Mouse (Mus musculus): ENCODE measurements at regions not wholly inside any gene's neighbourhood (a gene's known extent, or its start where the extent isn't known, plus 50 kb on each side); places are given as distances from the start of the nearest gene placed in this dataset.
A peak's percentile ranks its signal among the peaks of the same experiment; 100 is the strongest.

- ATAC-seq (replicated peaks; ENCODE audit: insufficient number of reproducible peaks, low FRiP score, low TSS enrichment, poor library complexity, severe bottlenecking), result peak; percentile 69
Measured at GRCm38 (mm10) chrX:167101929-167102328, 107.2 kb downstream of the Tmsb4x start.

DNA sequence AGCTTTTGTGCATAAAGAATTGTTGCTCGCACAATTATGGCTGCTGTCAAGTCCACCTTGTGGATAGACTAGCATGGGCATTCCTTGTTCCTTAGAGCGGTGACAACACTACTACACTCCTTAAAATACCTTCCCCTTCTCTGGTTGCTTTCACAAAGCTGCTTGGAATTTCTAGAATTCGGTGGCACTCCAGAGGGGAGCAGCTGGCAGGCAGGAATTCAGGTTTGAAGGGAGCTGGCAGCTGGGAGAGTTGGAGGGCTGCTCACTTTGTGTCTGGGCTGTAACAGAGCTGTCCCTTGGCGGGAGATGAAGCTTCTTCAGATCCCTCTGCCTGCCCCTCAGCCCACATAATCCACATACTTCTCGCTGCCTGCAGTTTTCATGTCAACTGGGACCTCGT lies 109.7 kb downstream of the Tmsb4x start:
- no peak for ATAC-seq (replicated peaks; ENCODE audit: insufficient number of reproducible peaks, low FRiP score, low TSS enrichment, poor library complexity, severe bottlenecking)

DNA sequence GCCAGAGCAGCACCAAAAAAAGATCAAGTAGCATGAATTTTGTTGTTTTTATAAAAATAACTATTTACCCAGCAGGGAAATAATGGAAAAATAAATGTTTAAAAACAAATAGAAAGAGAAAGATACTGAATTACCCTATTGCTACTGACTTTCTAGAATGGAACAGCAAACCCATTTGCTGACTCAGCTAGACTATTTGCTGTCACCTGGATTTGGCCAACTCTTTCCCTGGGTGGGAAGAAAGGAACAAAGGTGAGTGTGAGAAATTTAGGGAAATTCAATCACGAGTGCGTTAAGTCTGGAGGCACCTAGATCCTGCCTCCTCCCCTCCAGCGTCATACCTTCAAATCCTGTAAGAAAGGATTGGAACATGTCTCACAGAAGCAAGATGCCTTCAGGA lies 110.2 kb downstream of the Tmsb4x start:
- no peak for ATAC-seq (replicated peaks; ENCODE audit: insufficient number of reproducible peaks, low FRiP score, low TSS enrichment, poor library complexity, severe bottlenecking)

GRCm38 (mm10) chrX:167091841-167092240 lies 117.3 kb downstream of the Tmsb4x start:
- ATAC-seq (replicated peaks; ENCODE audit: insufficient number of reproducible peaks, low FRiP score, low TSS enrichment, poor library complexity, severe bottlenecking), result peak; percentile 99

DNA sequence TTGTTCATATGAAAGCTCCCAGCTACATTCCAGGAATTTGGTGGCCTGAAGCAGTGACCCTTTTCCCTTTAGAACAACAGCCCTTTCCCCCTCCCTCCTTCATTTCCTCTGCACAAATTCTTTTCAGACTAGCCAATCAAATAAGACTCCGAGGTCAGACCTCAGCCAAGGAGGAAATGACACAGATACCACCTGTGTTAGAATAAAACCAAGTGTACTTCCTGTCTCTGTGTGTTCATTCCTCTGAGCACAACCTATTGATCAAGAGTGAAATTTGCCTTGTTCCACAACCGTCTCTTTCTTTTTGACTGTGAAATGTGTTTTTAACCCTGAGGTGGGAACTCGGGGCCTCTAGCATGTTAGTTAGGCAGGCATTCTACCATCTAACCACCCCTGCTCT lies 120.2 kb downstream of the Tmsb4x start:
- peak; percentile 48 for ATAC-seq (replicated peaks; ENCODE audit: insufficient number of reproducible peaks, low FRiP score, low TSS enrichment, poor library complexity, severe bottlenecking)

DNA sequence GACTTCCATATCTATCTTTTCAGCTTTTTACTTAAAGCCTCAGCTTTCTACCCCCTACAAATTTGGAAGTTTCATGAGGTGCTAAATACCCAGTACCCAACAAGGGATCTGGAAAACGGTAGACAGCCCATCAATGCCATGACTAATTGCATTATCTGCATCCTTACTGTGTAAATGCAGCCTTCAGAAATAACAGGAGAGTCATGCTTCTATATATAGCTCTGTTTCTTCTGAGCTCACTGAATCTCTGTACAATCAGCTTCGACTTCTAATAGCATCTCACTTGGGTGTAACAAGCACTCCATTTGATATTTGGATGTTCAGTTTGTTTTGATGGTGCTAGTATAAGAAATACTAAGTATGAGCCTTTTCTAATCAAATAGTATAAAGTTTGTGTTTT lies 120.7 kb downstream of the Tmsb4x start:
- no peak for ATAC-seq (replicated peaks; ENCODE audit: insufficient number of reproducible peaks, low FRiP score, low TSS enrichment, poor library complexity, severe bottlenecking)

GRCm38 (mm10) chrX:167080821-167081220 lies 128.3 kb downstream of the Tmsb4x start:
- no peak for ATAC-seq (replicated peaks; ENCODE audit: insufficient number of reproducible peaks, low FRiP score, low TSS enrichment, poor library complexity, severe bottlenecking)

- no peak for ATAC-seq (replicated peaks; ENCODE audit: insufficient number of reproducible peaks, low FRiP score, low TSS enrichment, poor library complexity, severe bottlenecking)
Measured at GRCm38 (mm10) chrX:167069075-167069474, 140.0 kb downstream of the Tmsb4x start.

- 0 out of 2 replicates have a peak, but pooled peaks have one; percentile 22 for ATAC-seq (replicated peaks; ENCODE audit: insufficient number of reproducible peaks, low FRiP score, low TSS enrichment, poor library complexity, severe bottlenecking)
Measured at GRCm38 (mm10) chrX:167067918-167068317, 141.2 kb downstream of the Tmsb4x start.

- no peak for ATAC-seq (replicated peaks; ENCODE audit: insufficient number of reproducible peaks, low FRiP score, low TSS enrichment, poor library complexity, severe bottlenecking)
Measured at GRCm38 (mm10) chrX:167063881-167064280, 145.2 kb downstream of the Tmsb4x start.

- ATAC-seq (replicated peaks; ENCODE audit: insufficient number of reproducible peaks, low FRiP score, low TSS enrichment, poor library complexity, severe bottlenecking), result no peak
Measured at GRCm38 (mm10) chrX:167052456-167052855, 156.7 kb downstream of the Tmsb4x start.

GRCm38 (mm10) chrX:167050066-167050465 lies 159.0 kb downstream of the Tmsb4x start:
- ATAC-seq (replicated peaks; ENCODE audit: insufficient number of reproducible peaks, low FRiP score, low TSS enrichment, poor library complexity, severe bottlenecking), result no peak

GRCm38 (mm10) chrX:167049191-167049968 lies 159.7 kb downstream of the Tmsb4x start:
- no peak for ATAC-seq (replicated peaks; ENCODE audit: insufficient number of reproducible peaks, low FRiP score, low TSS enrichment, poor library complexity, severe bottlenecking)

- ATAC-seq (replicated peaks; ENCODE audit: insufficient number of reproducible peaks, low FRiP score, low TSS enrichment, poor library complexity, severe bottlenecking), result no peak
Measured at GRCm38 (mm10) chrX:167037971-167038370, 171.1 kb downstream of the Tmsb4x start.

DNA sequence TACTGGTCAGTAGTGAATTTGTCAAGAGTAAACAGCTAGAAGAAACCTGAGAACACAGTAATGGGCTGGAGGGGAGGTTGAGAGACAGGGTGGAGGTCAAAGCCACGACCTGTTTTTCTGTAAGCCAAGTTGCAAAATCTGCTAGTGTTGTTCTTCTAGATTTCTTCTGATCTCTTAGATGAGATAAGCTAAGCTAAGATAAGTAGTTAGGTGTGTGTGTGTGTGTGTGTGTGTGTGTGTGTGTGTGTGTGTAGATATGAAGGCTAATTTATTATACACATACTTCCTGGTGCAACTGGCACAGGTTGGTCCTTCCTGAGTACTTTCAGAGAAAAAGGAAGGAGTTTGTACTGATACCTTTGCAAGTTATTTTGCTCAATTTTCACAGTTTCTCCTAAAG lies 172.8 kb downstream of the Tmsb4x start:
- ATAC-seq (replicated peaks; ENCODE audit: insufficient number of reproducible peaks, low FRiP score, low TSS enrichment, poor library complexity, severe bottlenecking), result no peak

GRCm38 (mm10) chrX:167035639-167036038 lies 173.5 kb downstream of the Tmsb4x start:
- no peak for ATAC-seq (replicated peaks; ENCODE audit: insufficient number of reproducible peaks, low FRiP score, low TSS enrichment, poor library complexity, severe bottlenecking)

- ATAC-seq (replicated peaks; ENCODE audit: insufficient number of reproducible peaks, low FRiP score, low TSS enrichment, poor library complexity, severe bottlenecking), result no peak
Measured at GRCm38 (mm10) chrX:167033091-167033490, 176.0 kb downstream of the Tmsb4x start.

- no peak for ATAC-seq (replicated peaks; ENCODE audit: insufficient number of reproducible peaks, low FRiP score, low TSS enrichment, poor library complexity, severe bottlenecking)
Measured at GRCm38 (mm10) chrX:167032586-167032985, 176.5 kb downstream of the Tmsb4x start.

- no peak for ATAC-seq (replicated peaks; ENCODE audit: insufficient number of reproducible peaks, low FRiP score, low TSS enrichment, poor library complexity, severe bottlenecking)
Measured at GRCm38 (mm10) chrX:167031543-167031942, 177.6 kb downstream of the Tmsb4x start.

- ATAC-seq (replicated peaks; ENCODE audit: insufficient number of reproducible peaks, low FRiP score, low TSS enrichment, poor library complexity, severe bottlenecking), result no peak
Measured at GRCm38 (mm10) chrX:167015602-167016001, 193.5 kb downstream of the Tmsb4x start.

GRCm38 (mm10) chrX:167014322-167014721 lies 194.8 kb downstream of the Tmsb4x start:
- no peak for ATAC-seq (replicated peaks; ENCODE audit: insufficient number of reproducible peaks, low FRiP score, low TSS enrichment, poor library complexity, severe bottlenecking)

Data from monocyte, adult 5-6 weeks (primary cell).